Mouse (Mus musculus) embryonic facial prominence, embryonic 14.5 days (tissue): ENCODE measurements around the gene Zzz3. TPM values are rescaled to one million over a fixed set of nuclear protein-coding genes. Genes with fewer than 3 reads are reported as not detected.

ENCODE experiments used
- ATAC-seq: fragments of 200-750 bp; cut with Nextera tagmentation; 2 replicates; pipeline ENCODE4 v1.8.0; 2017; ENCODE audit warnings: low read depth, moderate number of reproducible peaks, moderate TSS enrichment
- DNase-seq: peaks from one replicate; pipeline ENCODE4 v3.0.0-alpha.2; 2015; ENCODE audit warnings: low spot score
- H3K27ac ChIP-seq: fragments of 300-500 bp; sonication (generic); replicated peaks from 2 replicates; pipeline ENCODE4 v1.5.1; 2014; ENCODE audit warnings: low read depth, mild to moderate bottlenecking, low read length, moderate library complexity
- H3K27me3 ChIP-seq: fragments of 300-500 bp; sonication (generic); replicated peaks from 2 replicates; pipeline ENCODE4 v1.6.1; 2014; ENCODE audit warnings: low read length; ENCODE audit not compliant: control insufficient read depth, insufficient read depth
- H3K36me3 ChIP-seq: fragments of 300-500 bp; sonication (generic); 2 replicates; pipeline ENCODE4 v1.6.1; 2014; ENCODE audit warnings: low read length, mixed read lengths; ENCODE audit not compliant: control insufficient read depth, insufficient read depth
- H3K4me1 ChIP-seq: fragments of 300-500 bp; sonication (generic); 2 replicates; pipeline ENCODE4 v1.6.1; 2014; ENCODE audit warnings: antibody characterized with exemption, low read length; ENCODE audit not compliant: control insufficient read depth, insufficient read depth
- H3K4me2 ChIP-seq: fragments of 300-500 bp; sonication (generic); 2 replicates; pipeline ENCODE4 v1.6.1; 2014; ENCODE audit warnings: low read depth, mild to moderate bottlenecking, low read length, moderate library complexity, mixed read lengths
- H3K4me3 ChIP-seq: fragments of 300-500 bp; sonication (generic); 2 replicates; pipeline ENCODE4 v1.5.1; 2014; ENCODE audit warnings: low read depth, mild to moderate bottlenecking, low read length
- H3K9ac ChIP-seq: fragments of 300-500 bp; sonication (generic); 2 replicates; pipeline ENCODE4 v1.6.1; 2014; ENCODE audit warnings: low read depth, mild to moderate bottlenecking, low read length, moderate library complexity, mixed read lengths
- H3K9me3 ChIP-seq: fragments of 300-500 bp; sonication (generic); 2 replicates; pipeline ENCODE4 v1.6.1; 2016; ENCODE audit warnings: low read length; ENCODE audit not compliant: control insufficient read depth
- WGBS: fragments of 180-500 bp; shearing (Covaris S2); extraction: QIAGEN DNeasy Blood & Tissue Kit; methylation state at CpG from one replicate; pipeline ENCODE4 v1.1.7; 2014; 5-methylcytosine and 5-hydroxymethylcytosine counted together
- polyA plus RNA-seq: library from polyadenylated mRNA; unstranded; fragments of >200 nt; fragmentation: Nextera tagmentation; extraction: Ambion mirVana; gene quantifications from 2 replicates; pipeline ENCODE4 v1.2.1, GENCODE M21; 2014

The Zzz3 gene
- polyA plus RNA-seq, 1 experiment from 2014 or later = 48.3 TPM

DNA sequence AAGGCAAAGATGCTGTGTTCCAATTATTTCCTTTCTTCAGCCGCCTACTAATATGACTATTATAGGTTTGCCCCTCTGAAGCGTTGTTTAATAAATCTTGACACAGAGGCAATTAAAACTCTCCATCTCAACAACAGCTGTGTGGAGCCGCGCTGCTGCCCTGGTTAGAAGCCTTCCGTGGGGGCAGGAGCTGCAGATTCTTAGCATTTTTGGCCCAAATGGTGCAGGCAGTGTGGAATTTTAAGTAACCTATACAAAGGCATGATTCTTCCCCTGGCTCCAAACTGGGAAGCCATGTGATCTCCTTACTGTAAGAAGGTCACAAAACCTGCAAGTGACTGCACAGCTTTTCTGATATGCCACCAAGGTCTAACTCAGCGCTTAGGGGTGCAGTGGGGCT lies 88.9 kb downstream of the Zzz3 start:
- no peaks in the 10 kb centered on the region for H3K9me3 ChIP-seq
- DNase-seq (peak; percentile 77), ATAC-seq (peak; percentile 82)
- H3K36me3 ChIP-seq = no peaks in the 10 kb centered on the region
- 30% methylated on average over 6 of the region's 6 CpGs for WGBS
- peaks cover 9% of the 10 kb centered on the region for H3K4me1 ChIP-seq
- no peak overlapping the region for H3K4me3 ChIP-seq
- H3K27me3 ChIP-seq = no peaks in the 10 kb centered on the region
- no peak overlapping the region for H3K4me2 ChIP-seq
- 0 out of 2 replicates have a peak overlapping the region, but pooled peaks have one; percentile 25 for H3K9ac ChIP-seq
- peak overlapping the region; percentile 68; the same call in 1 of the 2 replicates for H3K27ac ChIP-seq

- Histone ChIP-seq H3K36me3 (no peaks in the 10 kb centered on the region), H3K9me3 (no peaks in the 10 kb centered on the region), H3K4me1 (peaks cover 5% of the 10 kb centered on the region), H3K9ac (no peak overlapping the region), H3K27me3 (no peaks in the 10 kb centered on the region), H3K4me2 (no peak overlapping the region), H3K27ac (no peak overlapping the region), H3K4me3 (no peak overlapping the region)
- no peak for ATAC-seq
- WGBS = 84% methylated on average over 4 of the region's 4 CpGs
- no peak for DNase-seq
These were observed 93.7 kb downstream of the Zzz3 start for GRCm38 (mm10) chr3:152488964-152489363.

GRCm38 (mm10) chr3:152490423-152490822 lies 95.2 kb downstream of the Zzz3 start:
- ATAC-seq (no peak), DNase-seq (no peak)
- Histone ChIP-seq H3K9ac (no peak overlapping the region), H3K9me3 (no peaks in the 10 kb centered on the region), H3K4me1 (no peaks in the 10 kb centered on the region), H3K27ac (no peak overlapping the region), H3K4me3 (no peak overlapping the region), H3K4me2 (no peak overlapping the region), H3K27me3 (no peaks in the 10 kb centered on the region), H3K36me3 (no peaks in the 10 kb centered on the region)
- 90% methylated on average over 5 of the region's 5 CpGs for WGBS

- Histone ChIP-seq H3K27ac (no peak overlapping the region), H3K4me1 (no peaks in the 10 kb centered on the region)
- 71% methylated on average over 6 of the region's 6 CpGs for WGBS
These were observed 97.0 kb downstream of the Zzz3 start for GRCm38 (mm10) chr3:152492241-152492640.

GRCm38 (mm10) chr3:152493813-152494212 lies 98.5 kb downstream of the Zzz3 start:
- 74% methylated on average over 2 of the region's 2 CpGs for WGBS
- H3K4me2 ChIP-seq = no peak overlapping the region
- no peak for ATAC-seq
- no peak for DNase-seq
- no peak overlapping the region for H3K4me3 ChIP-seq
- H3K27me3 ChIP-seq = no peaks in the 10 kb centered on the region
- H3K27ac ChIP-seq = no peak overlapping the region
- H3K9me3 ChIP-seq = no peaks in the 10 kb centered on the region
- H3K9ac ChIP-seq = no peak overlapping the region
- no peaks in the 10 kb centered on the region for H3K36me3 ChIP-seq
- H3K4me1 ChIP-seq = no peaks in the 10 kb centered on the region

More at GRCm38 (mm10) chr3:152492241-152492640, 97.0 kb downstream of the Zzz3 start:
- Histone ChIP-seq H3K9me3 (no peaks in the 10 kb centered on the region), H3K9ac (no peak overlapping the region), H3K27me3 (no peaks in the 10 kb centered on the region), H3K4me2 (no peak overlapping the region), H3K36me3 (no peaks in the 10 kb centered on the region), H3K4me3 (no peak overlapping the region)
- ATAC-seq (no peak), DNase-seq (no peak)

- Histone ChIP-seq H3K4me2 (no peak overlapping the region), H3K4me1 (no peaks in the 10 kb centered on the region), H3K27ac (no peak overlapping the region), H3K36me3 (no peaks in the 10 kb centered on the region), H3K27me3 (no peaks in the 10 kb centered on the region), H3K9me3 (no peaks in the 10 kb centered on the region), H3K4me3 (no peak overlapping the region), H3K9ac (no peak overlapping the region)
- ATAC-seq (peak; percentile 72), DNase-seq (peak; percentile 44)
- WGBS = 52% methylated on average over 12 of the region's 12 CpGs
These were observed 99.5 kb downstream of the Zzz3 start for GRCm38 (mm10) chr3:152494667-152495360.

- 75% methylated on average over 8 of the region's 8 CpGs for WGBS
- Histone ChIP-seq H3K9ac (no peak overlapping the region), H3K36me3 (no peaks in the 10 kb centered on the region), H3K4me2 (no peak overlapping the region), H3K27me3 (no peaks in the 10 kb centered on the region), H3K4me1 (no peaks in the 10 kb centered on the region), H3K9me3 (no peaks in the 10 kb centered on the region), H3K4me3 (no peak overlapping the region), H3K27ac (no peak overlapping the region)
- ATAC-seq (no peak; the same call in 1 of the 2 replicates), DNase-seq (no peak)
These were observed 100.2 kb downstream of the Zzz3 start for GRCm38 (mm10) chr3:152495415-152495898.

GRCm38 (mm10) chr3:152497084-152497483 lies 101.8 kb downstream of the Zzz3 start:
- no peaks in the 10 kb centered on the region for H3K36me3 ChIP-seq
- no peak overlapping the region for H3K4me3 ChIP-seq
- ATAC-seq = no peak
- no peaks in the 10 kb centered on the region for H3K27me3 ChIP-seq
- 43% methylated on average over 7 of the region's 7 CpGs for WGBS
- H3K9ac ChIP-seq = no peak overlapping the region
- no peak for DNase-seq
- no peak overlapping the region for H3K27ac ChIP-seq
- no peak overlapping the region for H3K4me2 ChIP-seq
- no peaks in the 10 kb centered on the region for H3K9me3 ChIP-seq
- H3K4me1 ChIP-seq = no peaks in the 10 kb centered on the region

DNA sequence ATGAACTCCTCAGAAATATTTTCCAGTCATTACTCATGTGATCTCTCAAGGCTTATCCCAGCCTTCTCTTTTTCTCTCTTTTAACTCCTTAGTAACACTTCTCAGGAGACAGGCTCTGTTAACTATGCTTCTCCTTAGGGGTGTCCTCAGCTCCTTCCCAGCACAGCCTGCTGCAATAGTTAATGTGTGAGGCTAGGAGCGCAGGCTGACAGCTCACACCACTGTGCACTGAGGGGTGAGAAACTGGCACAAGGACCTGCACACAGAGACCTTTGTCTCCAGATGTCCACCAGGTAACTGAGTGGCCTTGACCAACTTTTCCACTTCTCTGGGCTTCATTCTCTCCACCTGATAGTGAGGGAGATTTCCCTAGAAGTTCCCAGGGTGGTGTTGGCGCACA lies 102.6 kb downstream of the Zzz3 start:
- H3K4me3 ChIP-seq = no peak overlapping the region
- H3K9ac ChIP-seq = no peak overlapping the region
- DNase-seq = no peak
- no peak overlapping the region for H3K27ac ChIP-seq
- no peaks in the 10 kb centered on the region for H3K36me3 ChIP-seq
- no peaks in the 10 kb centered on the region for H3K9me3 ChIP-seq
- no peaks in the 10 kb centered on the region for H3K27me3 ChIP-seq
- ATAC-seq = no peak
- WGBS = 78% methylated on average over 2 of the region's 2 CpGs
- no peak overlapping the region for H3K4me2 ChIP-seq
- H3K4me1 ChIP-seq = no peaks in the 10 kb centered on the region
